ENCODE assay signal across 22 mouse cellular contexts in genomic region chr5:35799090-35799489, GRCm38 (mm10). TPM values are rescaled to one million over a fixed set of nuclear protein-coding genes. Genes with fewer than 3 reads are reported as not detected.
DNase-seq lines count a peak whose midpoint lies in the region; ATAC-seq and TF ChIP-seq lines count a peak whose summit lies in the region.
"Had no signal": no experiment of that assay in that cellular context is flagged by ENCODE, and none has a peak within 500 bp of the region (broad histone marks: within the 10 kb centered on the region; RNA-seq: fewer than 3 reads in every experiment).

No protein-coding gene starts in this region.

- no peak overlapping the region for H3K4me3 ChIP-seq in layer of hippocampus, adult 2 months
- H3K4me3 ChIP-seq: embryonic facial prominence, embryonic 12.5 days; forebrain, embryonic 15.5 days; heart, adult 2 months; heart, embryonic 12.5 days; hindbrain, embryonic 15.5 days had no signal

- H3K27ac ChIP-seq in layer of hippocampus, adult 2 months, result peak overlapping the region; percentile 85
- H3K27ac ChIP-seq: embryonic facial prominence, embryonic 12.5 days; forebrain, embryonic 15.5 days; heart, adult 2 months; hindbrain, embryonic 15.5 days had no signal

- no peak for DNase-seq in frontal cortex, postnatal 10 days (ENCODE audit: low spot score in 2 of 2)
- DNase-seq in layer of hippocampus, adult 2 months (ENCODE audit: low spot score in 2 of 2), result no peak
- DNase-seq in layer of hippocampus, adult 9-10 months (ENCODE audit: low spot score), result no peak
- DNase-seq in right cerebral cortex, adult 18-20 months, result peak; percentile 77
- no peak for DNase-seq in right cerebral cortex, postnatal 25 days
- DNase-seq in spleen, postnatal 14 days (ENCODE audit: low spot score in 2 of 2), result no peak
- DNase-seq: adrenal gland, adult 8-10 months; adrenal gland, postnatal 36 days; B cell, adult 2 months; cerebellum, adult 11 months; cerebellum, adult 8-10 months; cerebellum, postnatal 14 days; gastrocnemius, postnatal 10 days; heart, adult 2 months; heart, postnatal 36 days had no signal

- no peak for TF ChIP-seq CTCF in layer of hippocampus, adult 2 months (conservative IDR thresholded peaks at IDR 0.05)

- peak; percentile 62 for ATAC-seq in frontal cortex, adult (ENCODE audit: low TSS enrichment)
- ATAC-seq: CD4-positive, CD25-positive, alpha-beta regulatory T cell, adult 4 months; forebrain, embryonic 15.5 days had no signal

RNA-seq across cellular contexts. Expression of gene Ablim2, which starts 41.4 kb away (rescaled TPM):
- 100 to 1,000 TPM; 133 to 163 TPM for total RNA-seq in layer of hippocampus, adult 2 months (2021)
- total RNA-seq: common myeloid progenitor, adult 5-6 weeks had no signal

RNA-seq across cellular contexts. Expression of gene Sh3tc1, which starts 59.3 kb away (rescaled TPM):
- total RNA-seq in layer of hippocampus, adult 2 months (2021), result 1 to 10 TPM; 1.7 to 2.4 TPM
